Mouse (Mus musculus): ENCODE results near the gene Rapgef6.
"Not testable (repeated sequence)": the region's sequence is repeated elsewhere in the genome, so short reads cannot be mapped to it uniquely, and the experiment has no call there.

The Rapgef6 gene

DNA sequence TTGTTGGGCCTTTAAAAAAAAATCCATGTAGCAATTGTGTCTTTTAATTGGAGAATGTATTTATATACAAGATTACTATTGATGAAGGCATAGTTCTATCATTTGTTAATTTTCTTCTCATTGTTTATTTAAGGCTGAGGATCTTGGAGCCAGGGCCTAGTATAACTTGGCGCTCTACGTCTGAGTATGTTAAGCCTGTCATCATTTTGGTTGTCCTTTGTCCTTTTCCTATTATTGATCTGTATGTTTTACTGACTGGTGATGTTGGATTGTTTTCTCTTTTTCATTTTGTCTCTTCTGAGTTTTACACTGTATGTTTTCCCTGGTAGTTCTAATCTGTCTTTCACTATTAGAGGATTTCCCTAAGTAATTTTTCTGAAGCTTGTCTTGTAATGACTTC, 52.1 kb downstream of the Rapgef6 start:
- DNase-seq (ENCODE audit: low read depth, low spot score), result no peak

DNA sequence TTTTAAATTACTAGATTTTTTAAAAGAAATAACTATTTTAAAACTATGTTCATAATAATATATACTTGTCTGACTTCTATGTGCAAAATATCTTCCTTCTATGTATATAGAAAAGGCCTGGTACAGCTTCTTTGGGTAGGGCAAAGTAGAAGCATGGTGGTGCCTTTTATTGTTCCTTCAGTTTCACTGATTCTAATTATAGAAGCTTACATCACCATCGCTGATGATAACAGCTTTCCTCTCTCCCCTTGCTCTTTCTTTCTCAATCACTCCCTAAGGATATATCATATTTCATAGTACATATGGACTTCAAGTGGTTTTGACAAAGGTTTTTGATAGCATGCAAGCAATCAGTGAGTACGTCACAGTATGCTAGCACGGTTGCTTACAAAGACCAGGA, 69.9 kb downstream of the Rapgef6 start:
- DNase-seq (ENCODE audit: low read depth, low spot score), result no peak

DNA sequence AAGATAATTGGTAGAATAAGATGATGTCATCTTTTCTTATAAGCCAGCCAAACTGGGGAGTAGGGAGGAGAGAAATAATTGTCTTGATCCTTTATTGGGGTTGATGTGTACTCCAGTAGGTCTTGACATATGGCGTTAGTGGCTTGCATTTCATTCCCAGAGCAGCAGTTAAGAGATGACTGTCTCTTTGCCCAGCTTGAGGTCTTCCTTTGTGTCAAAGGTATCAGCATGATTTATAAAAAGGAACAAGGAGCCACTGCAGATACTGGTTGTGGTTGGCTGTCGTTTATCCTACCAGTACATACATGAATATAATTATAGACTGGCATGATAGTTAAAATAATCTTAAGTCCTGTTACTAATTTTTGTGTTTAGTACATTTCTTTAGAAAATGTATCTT, 71.4 kb downstream of the Rapgef6 start:
- DNase-seq (ENCODE audit: low read depth, low spot score), result no peak

DNA sequence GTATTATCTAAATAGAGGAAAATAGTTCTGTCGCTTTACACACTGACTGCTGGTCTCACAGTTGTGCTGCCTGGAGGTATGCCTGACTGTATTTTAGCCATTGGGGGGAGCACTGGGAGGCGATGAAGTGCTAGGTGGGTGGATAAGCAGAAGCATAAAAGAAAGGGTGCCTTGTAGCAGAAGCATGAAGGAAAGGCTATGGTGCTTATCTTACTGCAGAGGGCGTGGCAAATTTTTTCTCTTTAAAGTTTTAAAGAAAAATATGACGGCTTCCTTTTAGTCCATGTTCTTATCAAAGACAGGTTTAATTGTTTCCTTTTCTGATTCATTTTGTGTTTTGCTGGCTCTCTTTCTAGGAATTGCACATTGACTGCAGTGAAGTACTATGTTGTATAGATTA, 72.4 kb downstream of the Rapgef6 start:
- no peak for DNase-seq (ENCODE audit: low read depth, low spot score)

DNA sequence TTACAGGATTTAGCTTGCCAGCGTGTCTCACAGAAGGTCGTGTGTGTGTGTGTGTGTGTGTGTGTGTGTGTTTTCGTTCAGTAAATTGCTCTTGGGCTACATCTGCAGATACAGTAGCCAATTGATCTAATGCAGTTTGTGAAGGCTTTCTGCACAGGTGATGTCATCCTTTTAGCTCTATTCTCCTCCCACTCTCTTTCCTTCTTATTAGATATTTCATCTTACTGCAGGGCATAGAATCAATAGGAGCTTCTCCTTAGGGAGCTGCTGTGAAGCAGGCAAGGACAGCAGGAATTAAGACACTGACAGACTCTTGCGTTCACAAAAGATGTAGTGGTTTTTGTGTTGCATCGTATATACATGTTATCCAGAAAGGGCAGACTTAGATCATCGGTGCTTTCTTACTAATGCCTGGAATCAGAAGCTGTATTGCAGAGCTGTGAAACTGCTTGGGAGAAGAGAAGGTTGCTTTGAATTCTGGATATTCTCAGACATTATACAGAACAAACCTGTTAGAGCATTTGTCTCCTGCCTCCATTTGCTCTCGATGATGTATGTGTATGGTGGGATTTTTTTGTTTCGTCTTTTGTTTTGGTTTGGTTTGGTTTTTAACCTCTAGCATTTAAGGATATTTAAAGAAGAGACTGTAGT, 73.4 kb downstream of the Rapgef6 start:
- DNase-seq (ENCODE audit: low read depth, low spot score), result peak; percentile 53

DNA sequence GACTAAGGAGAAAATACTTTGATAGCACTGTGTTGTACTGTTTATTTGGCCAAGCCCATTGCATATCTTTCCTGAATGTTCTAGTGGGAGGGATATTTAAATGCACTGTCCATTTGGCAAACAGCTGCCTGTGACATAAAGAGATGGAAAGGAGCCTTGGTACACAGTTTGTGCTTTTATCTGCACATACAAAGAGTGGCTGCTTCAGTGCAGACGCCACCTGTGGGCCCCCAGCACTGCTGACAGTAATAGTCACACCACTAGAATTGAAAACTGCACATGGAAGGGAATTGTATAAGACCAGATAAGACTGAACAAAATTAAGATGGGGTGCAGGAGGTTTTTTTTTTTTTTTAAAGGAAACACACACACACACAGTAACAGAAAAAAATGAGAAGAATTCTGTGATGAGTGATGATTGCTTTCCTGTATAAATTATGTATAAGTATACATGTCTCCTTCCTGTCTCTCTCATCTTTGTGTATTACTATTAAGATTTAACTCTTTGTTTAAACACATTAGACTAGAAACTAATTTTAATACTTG, 75.3 kb downstream of the Rapgef6 start:
- DNase-seq (ENCODE audit: low read depth, low spot score), result no peak

DNA sequence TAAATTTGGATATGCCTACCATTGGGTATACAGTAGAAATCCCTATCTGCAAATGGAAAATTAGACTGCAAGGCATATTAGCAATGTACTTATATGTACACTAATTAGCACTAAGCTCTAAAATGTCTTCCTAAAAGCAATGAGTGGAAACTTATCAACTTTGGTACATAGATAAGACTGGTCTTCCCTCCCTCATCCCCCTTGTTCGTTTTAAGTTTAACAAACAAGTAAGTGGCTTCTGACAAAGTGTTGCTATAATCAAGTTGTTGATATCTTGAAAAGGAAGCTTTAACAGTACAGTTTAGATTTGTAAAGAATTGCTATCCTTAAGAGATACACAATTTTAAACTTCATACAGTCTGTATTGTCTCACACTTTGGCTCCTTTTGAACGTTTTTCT, 78.5 kb downstream of the Rapgef6 start:
- no peak for DNase-seq (ENCODE audit: low read depth, low spot score)

DNA sequence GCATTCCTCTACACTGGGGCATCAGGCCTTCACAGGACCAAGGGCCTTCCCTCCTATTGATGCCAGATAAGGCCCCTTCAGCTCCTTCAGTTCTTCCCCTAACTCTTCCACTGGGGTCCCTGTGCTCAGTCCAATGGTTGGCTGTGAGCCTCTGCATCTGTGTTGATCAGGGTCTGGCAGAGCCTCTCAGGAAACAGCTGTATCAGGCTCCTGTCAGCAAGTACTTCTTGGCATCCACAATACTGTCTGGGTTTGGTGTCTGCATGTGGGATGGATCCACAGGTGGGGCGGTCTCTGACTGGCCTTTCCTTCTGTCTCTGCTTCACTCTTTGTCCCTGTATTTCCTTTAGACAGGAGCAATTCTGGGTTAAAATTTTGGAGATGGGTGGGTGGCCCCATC, 80.1 kb downstream of the Rapgef6 start:
- not testable (repeated sequence) for DNase-seq (ENCODE audit: low read depth, low spot score)

DNA sequence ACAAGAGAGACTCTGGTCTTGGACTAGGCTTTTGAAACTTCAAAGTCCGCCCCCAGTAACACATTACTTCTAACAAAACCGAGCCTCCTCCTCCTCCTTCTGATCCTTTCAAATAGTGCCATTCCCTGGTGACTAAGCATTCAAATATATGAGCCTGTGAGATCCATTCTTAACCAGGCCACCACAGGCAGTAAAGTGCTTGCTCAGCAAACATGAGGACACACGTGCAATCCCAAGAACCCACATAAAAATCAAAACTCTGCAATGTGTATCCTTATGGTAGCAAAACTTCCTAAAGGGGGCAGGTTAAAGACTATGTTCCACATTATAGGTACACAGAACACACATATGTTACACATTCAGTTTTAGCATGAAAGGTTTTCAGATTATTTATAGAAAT, 81.8 kb downstream of the Rapgef6 start:
- DNase-seq (ENCODE audit: low read depth, low spot score), result no peak

DNA sequence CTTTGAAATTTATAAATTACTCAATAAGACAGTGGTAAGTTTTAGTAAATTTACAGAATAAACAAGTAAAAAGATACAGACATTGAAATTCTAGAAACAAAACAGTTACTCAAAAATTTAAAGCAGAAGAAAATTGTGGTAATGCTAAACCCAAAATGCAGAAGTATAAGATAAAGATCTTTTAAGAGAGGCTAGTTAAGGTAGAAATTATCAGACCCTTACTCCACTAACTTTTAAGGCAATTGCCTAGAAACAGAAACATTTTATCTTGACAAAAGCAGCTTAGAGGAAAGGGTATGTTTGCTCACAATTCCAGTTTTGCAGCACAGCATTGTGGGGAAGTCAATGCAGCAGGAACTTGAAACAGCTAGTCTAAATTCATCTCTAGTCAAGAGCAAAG, 91.0 kb downstream of the Rapgef6 start:
- DNase-seq (ENCODE audit: low read depth, low spot score), result no peak

DNA sequence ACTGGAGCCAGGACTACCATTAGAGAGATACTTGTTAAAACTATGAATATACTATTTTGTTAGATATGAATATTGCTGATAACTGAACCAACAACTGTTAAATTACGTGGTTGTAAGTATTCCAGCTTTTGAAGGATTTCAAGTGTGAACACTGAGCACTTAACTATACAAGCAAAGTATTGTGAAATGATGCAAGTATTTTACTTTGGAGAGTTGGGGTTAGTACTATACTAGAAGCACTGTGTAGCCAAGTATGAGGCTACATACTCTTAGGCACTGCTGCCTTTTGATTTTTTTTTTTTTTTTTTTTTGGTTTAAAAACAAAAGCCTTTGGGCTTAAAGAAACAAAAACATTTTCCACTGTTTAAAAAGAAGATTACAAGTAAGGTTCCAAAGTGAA, 91.9 kb downstream of the Rapgef6 start:
- no peak for DNase-seq (ENCODE audit: low read depth, low spot score)

DNA sequence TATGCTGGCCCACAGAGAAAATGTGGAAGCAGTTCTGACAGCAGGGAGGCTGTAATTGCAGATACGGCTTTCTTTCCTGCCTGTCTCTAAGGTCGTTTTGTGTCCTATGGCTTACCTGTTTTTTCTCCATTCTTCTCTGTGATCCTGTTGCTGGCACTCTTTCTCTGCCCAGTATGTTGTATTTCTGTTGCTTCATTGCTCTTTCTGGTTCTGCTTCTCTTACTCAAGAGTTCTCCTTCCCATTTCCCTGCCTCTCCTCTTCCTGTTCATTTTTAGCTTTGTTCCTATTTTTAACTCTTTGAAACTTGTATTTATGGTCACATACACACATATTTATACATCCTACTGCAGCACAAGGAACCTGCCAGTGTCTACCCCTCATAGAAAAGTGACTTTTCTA, 96.2 kb downstream of the Rapgef6 start:
- no peak for DNase-seq (ENCODE audit: low read depth, low spot score)

DNA sequence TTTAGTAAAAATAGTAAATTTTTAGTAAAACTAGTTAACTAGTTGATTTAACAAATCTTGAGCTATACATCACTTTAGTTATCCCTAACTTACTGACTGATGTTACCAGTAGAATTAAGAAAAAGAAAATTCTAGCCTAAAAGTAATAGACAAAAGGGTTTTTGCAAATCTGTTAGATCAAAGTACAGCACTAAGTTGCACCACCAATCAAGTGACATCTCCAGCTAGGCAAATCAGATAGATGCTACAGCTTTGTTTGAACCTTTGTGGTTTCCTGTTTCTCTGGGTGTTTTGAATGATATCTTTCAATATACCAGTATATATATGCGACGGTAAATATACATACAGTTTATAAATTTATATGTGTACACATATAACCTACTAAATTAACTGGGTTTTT, 99.1 kb downstream of the Rapgef6 start:
- no peak for DNase-seq (ENCODE audit: low read depth, low spot score)

DNA sequence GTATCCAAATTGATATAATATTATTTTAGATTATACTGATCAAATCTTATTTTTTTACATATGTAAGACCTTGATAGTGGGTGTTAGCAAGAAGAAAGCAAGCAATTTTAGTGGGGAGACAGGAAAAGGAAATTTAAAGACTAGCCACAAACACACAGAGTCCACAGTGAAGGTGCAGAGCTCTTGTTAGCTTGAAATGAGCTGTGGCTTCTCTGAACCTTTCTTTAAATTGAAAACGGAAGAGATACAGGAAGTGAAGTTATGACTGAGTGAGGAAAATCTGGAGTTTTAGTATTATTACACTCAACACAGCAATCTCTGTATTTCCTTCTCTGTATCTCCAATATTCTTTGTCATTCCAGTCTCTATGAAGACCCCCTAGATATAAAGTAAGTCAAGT, 104.3 kb downstream of the Rapgef6 start:
- DNase-seq (ENCODE audit: low read depth, low spot score), result no peak

DNA sequence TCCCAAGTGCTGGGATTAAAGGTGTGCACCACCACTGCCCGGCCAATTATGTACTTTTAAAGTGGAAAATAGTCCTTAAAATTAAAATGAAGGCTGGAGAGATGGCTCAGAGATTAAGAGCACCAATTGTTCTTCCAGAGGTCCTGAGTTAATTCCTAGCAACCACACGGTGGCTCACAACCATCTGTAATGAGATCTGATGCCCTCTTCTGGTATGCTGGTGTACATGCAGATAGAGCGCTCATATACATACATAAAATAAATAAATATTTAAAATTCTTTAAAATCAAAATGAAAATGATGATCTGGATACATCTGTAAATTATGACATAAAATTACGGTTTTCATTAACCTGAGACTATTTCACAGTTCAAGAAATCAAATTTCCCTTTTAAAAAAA, 123.8 kb downstream of the Rapgef6 start:
- DNase-seq (ENCODE audit: low read depth, low spot score), result no peak

DNA sequence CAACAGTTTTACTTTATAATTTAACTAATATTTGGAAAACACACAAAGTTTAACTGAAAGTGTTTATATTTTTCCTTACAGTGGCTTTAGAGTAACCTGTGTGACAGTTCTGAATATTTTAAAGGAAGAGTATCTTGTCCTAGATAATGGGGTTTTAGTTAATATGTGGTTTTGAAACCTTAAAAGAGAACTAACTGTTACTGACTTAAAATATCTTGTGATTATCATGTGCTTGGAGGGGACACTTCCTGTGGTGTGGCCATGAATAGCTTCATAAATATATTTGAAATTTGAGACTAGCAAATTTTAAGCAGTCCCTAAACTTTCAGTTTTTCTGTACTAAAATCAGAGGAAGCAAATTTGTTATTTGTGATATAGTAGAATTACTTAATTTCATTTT, 125.9 kb downstream of the Rapgef6 start:
- no peak for DNase-seq (ENCODE audit: low read depth, low spot score)

DNA sequence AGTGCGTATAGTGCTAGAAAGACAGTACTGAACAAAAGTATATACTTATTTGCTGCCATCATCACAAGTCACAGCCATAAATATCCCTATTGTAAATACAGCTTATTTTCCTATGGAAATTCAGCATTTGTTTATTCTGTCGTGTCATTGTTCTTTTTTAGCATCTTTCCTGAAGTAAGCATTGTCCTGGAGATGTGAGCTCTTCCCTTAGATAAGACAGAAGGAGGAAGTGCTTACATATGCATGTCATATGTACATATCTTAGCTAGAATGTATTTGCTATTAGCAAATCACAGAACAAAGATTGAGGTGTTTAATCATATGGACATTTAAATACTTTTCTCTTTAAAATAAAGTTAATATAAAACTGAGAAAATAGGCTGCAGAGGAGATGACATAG, 132.8 kb downstream of the Rapgef6 start:
- DNase-seq (ENCODE audit: low read depth, low spot score), result no peak

DNA sequence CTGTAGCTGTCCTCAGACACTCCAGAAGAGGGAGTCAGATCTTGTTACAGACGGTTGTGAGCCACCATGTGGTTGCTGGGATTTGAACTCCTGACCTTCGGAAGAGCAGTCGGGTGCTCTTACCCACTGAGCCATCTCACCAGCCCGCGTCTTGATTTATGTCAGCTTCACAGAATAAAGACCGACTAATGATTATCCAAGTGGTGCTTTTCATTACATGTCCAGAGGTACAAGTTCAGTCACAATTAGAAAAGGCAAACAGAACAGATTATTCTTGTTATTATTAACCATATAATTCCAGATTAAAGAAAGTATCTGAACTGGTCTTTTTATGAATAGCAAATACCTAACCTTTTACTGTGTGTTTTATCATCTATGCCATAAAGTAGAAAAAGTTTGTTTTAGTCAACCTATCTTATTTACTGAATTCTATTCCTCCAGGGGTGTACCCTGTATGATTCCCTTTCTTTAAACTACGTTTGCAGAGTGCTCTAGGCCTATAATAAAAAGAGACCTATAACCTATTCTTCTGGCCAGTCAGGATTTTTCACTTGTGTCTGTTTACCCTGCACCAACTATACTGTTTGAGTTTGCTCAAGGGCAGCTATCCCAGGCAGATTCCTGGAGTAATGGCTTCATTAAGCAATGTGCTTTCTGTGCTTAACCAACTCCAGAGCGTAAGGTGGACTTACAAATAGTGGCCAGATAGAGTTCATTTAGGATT, 151.1 kb downstream of the Rapgef6 start:
- no peak for DNase-seq (ENCODE audit: low read depth, low spot score)

DNA sequence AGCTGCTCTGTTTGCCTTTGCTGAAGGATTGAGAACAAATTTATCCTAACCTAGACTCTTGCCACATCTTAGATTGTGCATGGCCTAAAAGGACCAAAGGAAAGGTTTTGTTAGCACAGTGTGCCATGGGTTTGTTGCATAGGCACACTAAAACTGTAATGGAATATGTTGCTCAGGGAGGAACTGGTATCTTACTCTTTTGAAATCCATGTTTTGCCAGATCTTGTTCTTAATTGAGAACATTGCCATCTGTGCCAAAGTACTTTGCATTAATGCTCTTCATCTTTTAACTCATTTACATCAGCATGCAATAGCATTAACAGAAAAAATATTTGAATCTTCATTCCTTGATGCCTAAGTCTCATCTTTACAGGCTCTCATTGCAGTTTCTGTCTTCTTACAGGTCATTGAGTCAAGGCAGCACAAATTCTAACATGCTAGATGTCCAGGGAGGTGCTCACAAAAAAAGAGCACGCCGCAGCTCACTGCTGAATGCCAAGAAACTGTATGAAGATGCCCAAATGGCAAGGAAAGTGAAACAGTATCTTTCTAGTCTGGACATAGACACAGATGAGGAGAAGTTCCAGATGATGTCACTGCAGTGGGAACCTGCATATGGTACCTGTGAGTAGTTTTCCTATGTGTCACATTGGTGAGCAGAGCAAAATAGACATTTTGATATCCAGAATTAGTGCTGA, 153.3 kb downstream of the Rapgef6 start:
- peak; percentile 62 for DNase-seq (ENCODE audit: low read depth, low spot score)

DNA sequence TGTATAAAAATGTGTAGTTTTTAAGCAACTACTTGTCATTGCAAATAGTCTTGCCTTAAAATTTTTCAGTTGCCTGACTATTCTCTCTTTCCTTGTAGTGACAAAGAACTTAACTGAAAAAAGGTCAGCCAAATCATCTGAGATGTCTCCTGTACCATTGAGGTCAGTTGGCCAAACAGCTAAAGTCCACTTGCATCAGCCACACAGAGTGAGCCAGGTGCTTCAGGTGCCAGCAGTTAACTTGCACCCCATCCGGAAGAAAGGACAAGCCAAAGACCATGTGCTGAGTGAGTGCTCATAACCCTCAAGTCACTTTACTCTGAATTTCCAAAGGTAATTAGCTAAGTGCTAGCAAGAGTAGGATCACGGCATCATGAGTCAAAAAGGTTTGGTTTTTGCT, 156.5 kb downstream of the Rapgef6 start:
- no peak for DNase-seq (ENCODE audit: low read depth, low spot score)

DNA sequence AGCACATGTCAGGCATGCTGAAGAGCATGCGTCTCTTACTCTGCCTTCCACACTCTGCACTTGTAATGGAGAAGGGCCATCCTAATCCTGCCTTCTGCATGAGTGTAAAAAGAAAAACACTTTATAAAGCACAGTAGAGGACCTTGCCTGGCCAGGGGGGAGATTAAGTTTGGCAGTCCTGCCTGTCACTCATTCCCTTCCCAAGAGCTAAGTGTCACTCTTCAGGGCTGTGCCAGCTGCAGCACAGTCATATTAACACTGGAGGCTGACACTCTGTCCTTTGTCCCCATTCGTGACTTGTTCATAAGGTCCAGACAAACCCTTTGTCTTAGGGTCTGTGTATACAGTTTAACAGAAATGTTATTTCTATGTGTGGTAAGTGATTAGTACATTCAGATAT, 162.2 kb downstream of the Rapgef6 start:
- DNase-seq (ENCODE audit: low read depth, low spot score), result no peak

DNA sequence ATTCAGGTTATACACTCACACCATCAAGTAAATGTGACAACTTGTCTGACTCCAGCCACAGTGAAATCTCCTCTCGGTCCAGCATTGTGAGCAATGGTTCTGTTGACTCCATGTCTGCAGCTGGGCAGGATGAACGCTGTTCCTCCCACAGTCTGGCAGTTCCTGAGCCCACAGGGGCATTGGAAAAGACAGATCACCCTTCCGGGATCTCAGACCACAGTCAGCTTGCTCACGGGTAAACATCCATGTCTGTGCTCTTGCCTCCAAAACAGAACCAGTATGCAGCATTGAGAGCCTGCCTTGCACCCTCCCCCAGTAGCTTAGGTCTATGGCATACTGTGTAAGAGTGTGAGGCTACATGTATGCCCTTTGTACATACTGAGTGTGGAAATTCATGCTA, 167.5 kb downstream of the Rapgef6 start:
- no peak for DNase-seq (ENCODE audit: low read depth, low spot score)

DNA sequence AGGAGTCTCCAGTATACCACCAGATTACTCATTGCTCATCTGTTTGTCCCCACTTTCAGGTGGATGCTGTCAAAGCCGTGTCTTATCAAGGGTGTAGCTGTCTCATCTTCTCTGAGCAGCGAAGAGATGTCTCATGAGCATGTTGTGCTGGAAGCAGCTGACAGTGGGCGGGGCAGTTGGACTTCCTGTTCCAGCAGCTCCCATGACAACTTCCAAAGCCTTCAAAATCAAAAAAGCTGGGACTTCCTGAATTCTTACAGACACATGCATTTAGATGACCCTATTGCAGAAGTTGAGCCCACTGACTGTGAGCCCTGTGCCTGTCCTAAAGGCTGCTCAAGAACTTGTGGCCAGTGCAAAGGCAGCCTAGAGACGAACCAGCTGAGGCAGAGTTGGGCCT, 168.5 kb downstream of the Rapgef6 start:
- no peak for DNase-seq (ENCODE audit: low read depth, low spot score)
